Mouse (Mus musculus) liver, adult 2 months (tissue): ENCODE measurements at regions not wholly inside any gene's neighbourhood (a gene's known extent, or its start where the extent isn't known, plus 50 kb on each side); places are given as distances from the start of the nearest gene placed in this dataset.

Source experiments
- CTCF ChIP-seq: fragments of 200-500 bp; IDR thresholded peaks from 2 replicates; pipeline ENCODE4 v1.5.1; 2011; ENCODE audit warnings: low read depth, low read length, control low read depth
- POLR2A ChIP-seq: fragments of 200-500 bp; IDR thresholded peaks from 2 replicates; pipeline ENCODE4 v1.6.1; 2011; ENCODE audit warnings: low read length, control low read depth; ENCODE audit not compliant: insufficient read depth; ENCODE audit errors: extremely low read depth

DNA sequence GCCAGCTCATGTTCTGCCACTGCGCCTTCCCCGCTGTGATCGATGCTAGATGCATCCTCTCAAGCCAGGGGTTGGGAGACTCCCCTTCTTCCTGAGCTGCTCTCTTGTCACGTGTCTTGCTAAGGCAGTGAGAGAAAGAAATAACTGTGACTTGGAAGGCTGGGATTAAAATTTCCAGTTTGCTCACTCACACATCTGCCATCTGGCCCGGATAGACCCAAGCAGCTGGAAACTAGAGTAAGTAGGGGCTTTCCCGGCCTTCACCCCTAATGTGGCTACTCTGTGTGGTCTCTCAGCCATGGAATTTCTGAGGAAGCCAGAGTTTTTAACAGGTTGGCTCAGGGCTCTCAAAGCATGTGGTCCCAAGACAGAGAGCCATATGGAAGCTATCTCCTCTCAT is 206.6 kb upstream of the Bcor start:
- no peak for TF ChIP-seq CTCF
- TF ChIP-seq POLR2A, result no peak
